Comparison of ENCODE assay signal across 27 mouse cellular contexts in the genomic region with DNA sequence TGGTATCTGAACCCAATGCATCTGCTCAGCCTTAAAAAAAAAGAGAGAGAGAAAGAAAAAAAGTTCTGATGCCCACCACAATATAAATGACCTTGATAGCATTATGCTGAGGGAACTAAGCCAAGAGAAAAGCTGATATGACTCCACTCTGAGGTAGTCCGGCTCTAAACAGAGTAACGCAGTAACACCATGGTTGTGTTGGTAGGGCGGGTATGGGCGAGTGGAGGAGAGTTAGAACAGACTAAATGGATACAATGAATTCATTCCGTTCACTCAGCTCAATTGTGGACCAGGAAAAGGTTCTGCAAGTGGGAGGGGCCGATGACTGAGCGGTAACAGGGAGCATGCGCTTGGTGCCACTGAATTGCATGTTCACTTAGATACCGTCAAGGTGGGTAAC. TPM values are rescaled to one million over a fixed set of nuclear protein-coding genes. Genes with fewer than 3 reads are reported as not detected.
DNase-seq lines count a peak whose midpoint lies in the region; ATAC-seq lines count a peak whose summit lies in the region.
"Had no signal": no experiment of that assay in that cellular context is flagged by ENCODE, and none has a peak within 500 bp of the region (broad histone marks: within the 10 kb centered on the region; RNA-seq: fewer than 3 reads in every experiment).

No protein-coding gene starts in this region.

- H3K9me3 ChIP-seq in heart, embryonic 13.5 days, result no peaks in the 10 kb centered on the region
- no peaks in the 10 kb centered on the region for H3K9me3 ChIP-seq in heart, embryonic 12.5 days (replicated peaks)
- H3K9me3 ChIP-seq in heart, embryonic 16.5 days (replicated peaks; ENCODE audit: control insufficient read depth, low read length), result no peaks in the 10 kb centered on the region
- H3K9me3 ChIP-seq: embryonic facial prominence, embryonic 10.5 days; embryonic facial prominence, embryonic 13.5 days; forebrain, embryonic 12.5 days; forebrain, embryonic 15.5 days had no signal

- H3K4me1 ChIP-seq in heart, embryonic 13.5 days, result peaks cover 28% of the 10 kb centered on the region
- peaks cover 25% of the 10 kb centered on the region for H3K4me1 ChIP-seq in heart, embryonic 12.5 days (replicated peaks)
- H3K4me1 ChIP-seq in heart, embryonic 16.5 days (ENCODE audit: control insufficient read depth, insufficient read depth, low read length), result peaks cover 11% of the 10 kb centered on the region
- H3K4me1 ChIP-seq: embryonic facial prominence, embryonic 10.5 days; embryonic facial prominence, embryonic 13.5 days; forebrain, embryonic 12.5 days; forebrain, embryonic 15.5 days had no signal

- DNase-seq in heart, postnatal 4 days, result no peak
- peak; percentile 58 for DNase-seq in testis, postnatal 14 days (ENCODE audit: low spot score)
- DNase-seq in testis, postnatal 10 days (ENCODE audit: low spot score), result no peak
- no peak for DNase-seq in spleen, postnatal 14 days (ENCODE audit: low spot score in 2 of 2)
- DNase-seq in c-Kit-positive CD71-positive TER-119-positive erythroid progenitor cells, embryonic 14.5 days (ENCODE audit: low spot score), result no peak
- DNase-seq: adrenal gland, postnatal 10 days; adrenal gland, postnatal 36 days; cerebellum, adult 11 months; cerebellum, adult 2 months; cerebellum, adult 9-11 months; cerebellum, postnatal 25 days; gastrocnemius, postnatal 25 days; heart, postnatal 10 days; heart, postnatal 36 days had no signal

- H3K27me3 ChIP-seq in heart, embryonic 13.5 days (replicated peaks), result no peaks in the 10 kb centered on the region
- H3K27me3 ChIP-seq in heart, embryonic 12.5 days (replicated peaks), result no peaks in the 10 kb centered on the region
- H3K27me3 ChIP-seq in heart, embryonic 16.5 days (ENCODE audit: control insufficient read depth, insufficient read depth, low read length), result no peaks in the 10 kb centered on the region
- H3K27me3 ChIP-seq: embryonic facial prominence, embryonic 13.5 days; forebrain, embryonic 12.5 days; forebrain, embryonic 15.5 days; Patski had no signal

- no peak overlapping the region for H3K4me2 ChIP-seq in heart, embryonic 13.5 days
- no peak overlapping the region for H3K4me2 ChIP-seq in heart, embryonic 12.5 days
- peak overlapping the region; percentile 25 for H3K4me2 ChIP-seq in heart, embryonic 16.5 days (ENCODE audit: low read depth, low read length)
- H3K4me2 ChIP-seq: embryonic facial prominence, embryonic 13.5 days; forebrain, embryonic 12.5 days; forebrain, embryonic 15.5 days; hindbrain, embryonic 14.5 days had no signal

- peak overlapping the region; percentile 59 for H3K27ac ChIP-seq in heart, embryonic 13.5 days (replicated peaks)
- H3K27ac ChIP-seq in heart, embryonic 12.5 days (ENCODE audit: poor library complexity, severe bottlenecking), result no peak overlapping the region; the same call in 1 of the 2 replicates
- peak overlapping the region; percentile 85 for H3K27ac ChIP-seq in heart, embryonic 16.5 days (ENCODE audit: low read length)
- H3K27ac ChIP-seq: embryonic facial prominence, embryonic 10.5 days; embryonic facial prominence, embryonic 13.5 days; forebrain, embryonic 12.5 days; forebrain, embryonic 15.5 days; hindbrain, embryonic 14.5 days; hindbrain, postnatal 0 days had no signal

- H3K9ac ChIP-seq in heart, embryonic 13.5 days, result no peak overlapping the region
- H3K9ac ChIP-seq in heart, embryonic 12.5 days, result no peak overlapping the region
- H3K9ac ChIP-seq in heart, embryonic 16.5 days (ENCODE audit: low read length), result no peak overlapping the region
- H3K9ac ChIP-seq: embryonic facial prominence, embryonic 13.5 days; forebrain, embryonic 12.5 days; forebrain, embryonic 15.5 days; hindbrain, embryonic 14.5 days had no signal

- H3K4me3 ChIP-seq in heart, embryonic 13.5 days, result no peak overlapping the region
- H3K4me3 ChIP-seq in heart, embryonic 12.5 days, result no peak overlapping the region
- H3K4me3 ChIP-seq in heart, embryonic 16.5 days (ENCODE audit: low read length), result no peak overlapping the region
- H3K4me3 ChIP-seq: embryonic facial prominence, embryonic 10.5 days; embryonic facial prominence, embryonic 13.5 days; erythroblast, embryonic 14.5 days; forebrain, embryonic 12.5 days; forebrain, embryonic 15.5 days had no signal

- WGBS in heart, embryonic 13.5 days, result 78% methylated on average over 9 of the region's 9 CpGs
- WGBS in heart, embryonic 12.5 days, result 86% methylated on average over 9 of the region's 9 CpGs
- 63% methylated on average over 9 of the region's 9 CpGs for WGBS in heart, embryonic 16.5 days

- H3K36me3 ChIP-seq in heart, embryonic 13.5 days, result peaks cover 51% of the 10 kb centered on the region
- H3K36me3 ChIP-seq in heart, embryonic 12.5 days, result peaks cover 39% of the 10 kb centered on the region
- peaks cover 7% of the 10 kb centered on the region for H3K36me3 ChIP-seq in heart, embryonic 16.5 days (ENCODE audit: control insufficient read depth, insufficient read depth)

- no peak for ATAC-seq in heart, embryonic 13.5 days (ENCODE audit: extremely low read depth, insufficient number of reproducible peaks, low FRiP score, low TSS enrichment)
- no peak for ATAC-seq in heart, embryonic 12.5 days (ENCODE audit: insufficient number of reproducible peaks, low FRiP score)
- peak; percentile 56; the same call in 1 of the 2 replicates for ATAC-seq in heart, embryonic 16.5 days (replicated peaks; ENCODE audit: extremely low read depth, insufficient read depth, low FRiP score)
- ATAC-seq: forebrain, embryonic 15.5 days; hindbrain, postnatal 0 days; inflammation-experienced regulatory T-cells, adult 6 months; intestine, embryonic 16.5 days; Patski had no signal

RNA-seq across cellular contexts. Expression of a gene that starts 40.4 kb away (rescaled TPM):
- 27.3 and 28.8 TPM in 2 replicates for polyA plus RNA-seq in heart, embryonic 13.5 days (2015; fragmentation: Nextera tagmentation; extraction: Ambion mirVana)
- 38.7 and 40.2 TPM in 2 replicates for polyA plus RNA-seq in heart, embryonic 12.5 days (2016; fragmentation: Nextera tagmentation; extraction: Ambion mirVana)
- polyA plus RNA-seq in heart, embryonic 16.5 days (2015; fragmentation: Nextera tagmentation; extraction: Ambion mirVana), result 25.5 and 26.4 TPM in 2 replicates
- 10 to 100 TPM; 57.0 to 57.9 TPM for total RNA-seq in heart, postnatal 4 days (2021)
